Mouse (Mus musculus): ENCODE measurements around the gene Cyp2t4. TPM values are rescaled to one million over a fixed set of nuclear protein-coding genes. Genes with fewer than 3 reads are reported as not detected.

The Cyp2t4 gene
- polyA plus RNA-seq, 1 experiment from 2014 or later: 0.19 TPM

GRCm38 (mm10) chr7:27158171-27158570 lies 4.7 kb downstream of the Cyp2t4 start:
- no peaks in the 10 kb centered on the region for H3K27me3 ChIP-seq (ENCODE audit: control insufficient read depth, insufficient read depth, low read length)
- H3K4me2 ChIP-seq (replicated peaks): no peak overlapping the region
- ATAC-seq (ENCODE audit: low FRiP score) (no peak), DNase-seq (ENCODE audit: low spot score) (no peak)
- H3K36me3 ChIP-seq (replicated peaks; ENCODE audit: control insufficient read depth, insufficient read depth): peaks cover 53% of the 10 kb centered on the region
- H3K4me3 ChIP-seq (replicated peaks; ENCODE audit: low read length): no peak overlapping the region
- 96% methylated on average over 9 of the region's 9 CpGs for WGBS
- H3K27ac ChIP-seq: no peak overlapping the region
- H3K9ac ChIP-seq: no peak overlapping the region
- H3K9me3 ChIP-seq (ENCODE audit: control insufficient read depth, low read length): no peaks in the 10 kb centered on the region
- peaks cover 26% of the 10 kb centered on the region for H3K4me1 ChIP-seq (replicated peaks; ENCODE audit: control insufficient read depth, insufficient read depth, low read length)

- Histone ChIP-seq H3K27ac (no peak overlapping the region), H3K4me1 (replicated peaks; ENCODE audit: control insufficient read depth, insufficient read depth, low read length) (peaks cover 37% of the 10 kb centered on the region), H3K36me3 (replicated peaks; ENCODE audit: control insufficient read depth, insufficient read depth) (peaks cover 61% of the 10 kb centered on the region), H3K9me3 (ENCODE audit: control insufficient read depth, low read length) (no peaks in the 10 kb centered on the region), H3K9ac (no peak overlapping the region), H3K4me2 (replicated peaks) (no peak overlapping the region), H3K4me3 (replicated peaks; ENCODE audit: low read length) (no peak overlapping the region), H3K27me3 (ENCODE audit: control insufficient read depth, insufficient read depth, low read length) (no peaks in the 10 kb centered on the region)
- ATAC-seq (ENCODE audit: low FRiP score): no peak
- no peak for DNase-seq (ENCODE audit: low spot score)
- WGBS: 98% methylated on average over 6 of the region's 6 CpGs
Observed at GRCm38 (mm10) chr7:27159256-27159655, 5.7 kb downstream of the Cyp2t4 start.

- Histone ChIP-seq H3K4me2 (replicated peaks) (no peak overlapping the region), H3K4me3 (replicated peaks; ENCODE audit: low read length) (peak overlapping the region; percentile 8; the same call in 1 of the 2 replicates), H3K36me3 (replicated peaks; ENCODE audit: control insufficient read depth, insufficient read depth) (peaks cover 67% of the 10 kb centered on the region), H3K27me3 (ENCODE audit: control insufficient read depth, insufficient read depth, low read length) (no peaks in the 10 kb centered on the region), H3K27ac (no peak overlapping the region), H3K9me3 (ENCODE audit: control insufficient read depth, low read length) (no peaks in the 10 kb centered on the region), H3K4me1 (replicated peaks; ENCODE audit: control insufficient read depth, insufficient read depth, low read length) (peaks cover 43% of the 10 kb centered on the region), H3K9ac (no peak overlapping the region)
- 24% methylated on average over 8 of the region's 8 CpGs for WGBS
- DNase-seq (ENCODE audit: low spot score): peak; percentile 80
- peak; percentile 89 for ATAC-seq (ENCODE audit: low FRiP score)
Observed at GRCm38 (mm10) chr7:27159882-27160281, 6.4 kb downstream of the Cyp2t4 start.

GRCm38 (mm10) chr7:27160921-27161320 lies 7.4 kb downstream of the Cyp2t4 start:
- no peaks in the 10 kb centered on the region for H3K9me3 ChIP-seq (ENCODE audit: control insufficient read depth, low read length)
- 85% methylated on average over 3 of the region's 3 CpGs for WGBS
- peaks cover 72% of the 10 kb centered on the region for H3K36me3 ChIP-seq (replicated peaks; ENCODE audit: control insufficient read depth, insufficient read depth)
- no peaks in the 10 kb centered on the region for H3K27me3 ChIP-seq (ENCODE audit: control insufficient read depth, insufficient read depth, low read length)
- no peak for ATAC-seq (ENCODE audit: low FRiP score)
- H3K4me2 ChIP-seq (replicated peaks): no peak overlapping the region
- H3K4me3 ChIP-seq (replicated peaks; ENCODE audit: low read length): no peak overlapping the region
- DNase-seq (ENCODE audit: low spot score): no peak
- H3K4me1 ChIP-seq (replicated peaks; ENCODE audit: control insufficient read depth, insufficient read depth, low read length): peaks cover 50% of the 10 kb centered on the region
- no peak overlapping the region for H3K27ac ChIP-seq
- H3K9ac ChIP-seq: no peak overlapping the region

- peaks cover 72% of the 10 kb centered on the region for H3K36me3 ChIP-seq (replicated peaks; ENCODE audit: control insufficient read depth, insufficient read depth)
- H3K4me3 ChIP-seq (replicated peaks; ENCODE audit: low read length): no peak overlapping the region
- H3K4me1 ChIP-seq (replicated peaks; ENCODE audit: control insufficient read depth, insufficient read depth, low read length): peaks cover 50% of the 10 kb centered on the region
- 85% methylated on average over 4 of the region's 4 CpGs for WGBS
- H3K9me3 ChIP-seq (ENCODE audit: control insufficient read depth, low read length): no peaks in the 10 kb centered on the region
- 0 out of 2 replicates have a peak overlapping the region, but pooled peaks have one; percentile 12 for H3K4me2 ChIP-seq (replicated peaks)
- no peak overlapping the region for H3K27ac ChIP-seq
- no peak for ATAC-seq (ENCODE audit: low FRiP score)
- no peak for DNase-seq (ENCODE audit: low spot score)
- H3K9ac ChIP-seq: no peak overlapping the region
- no peaks in the 10 kb centered on the region for H3K27me3 ChIP-seq (ENCODE audit: control insufficient read depth, insufficient read depth, low read length)
Observed at GRCm38 (mm10) chr7:27161744-27162143, 8.2 kb downstream of the Cyp2t4 start.

GRCm38 (mm10) chr7:27162780-27163449 lies 9.4 kb downstream of the Cyp2t4 start:
- H3K9me3 ChIP-seq (ENCODE audit: control insufficient read depth, low read length): no peaks in the 10 kb centered on the region
- peaks cover 63% of the 10 kb centered on the region for H3K36me3 ChIP-seq (replicated peaks; ENCODE audit: control insufficient read depth, insufficient read depth)
- DNase-seq (ENCODE audit: low spot score): no peak
- no peak overlapping the region for H3K4me3 ChIP-seq (replicated peaks; ENCODE audit: low read length)
- H3K4me1 ChIP-seq (replicated peaks; ENCODE audit: control insufficient read depth, insufficient read depth, low read length): peaks cover 56% of the 10 kb centered on the region
- no peak overlapping the region for H3K27ac ChIP-seq
- peak overlapping the region; percentile 64 for H3K4me2 ChIP-seq (replicated peaks)
- ATAC-seq (ENCODE audit: low FRiP score): no peak
- H3K9ac ChIP-seq: peak overlapping the region; percentile 88
- 91% methylated on average over 5 of the region's 5 CpGs for WGBS
- no peaks in the 10 kb centered on the region for H3K27me3 ChIP-seq (ENCODE audit: control insufficient read depth, insufficient read depth, low read length)

GRCm38 (mm10) chr7:27163450-27163805 lies 9.9 kb downstream of the Cyp2t4 start:
- DNase-seq (ENCODE audit: low spot score): no peak
- Histone ChIP-seq H3K9ac (peak overlapping the region; percentile 88), H3K9me3 (ENCODE audit: control insufficient read depth, low read length) (no peaks in the 10 kb centered on the region), H3K4me1 (replicated peaks; ENCODE audit: control insufficient read depth, insufficient read depth, low read length) (peaks cover 56% of the 10 kb centered on the region), H3K27me3 (ENCODE audit: control insufficient read depth, insufficient read depth, low read length) (no peaks in the 10 kb centered on the region), H3K36me3 (replicated peaks; ENCODE audit: control insufficient read depth, insufficient read depth) (peaks cover 58% of the 10 kb centered on the region), H3K27ac (no peak overlapping the region), H3K4me2 (replicated peaks) (peak overlapping the region; percentile 64), H3K4me3 (replicated peaks; ENCODE audit: low read length) (peak overlapping the region; percentile 88; the same call in 1 of the 2 replicates)
- ATAC-seq (ENCODE audit: low FRiP score): no peak
- WGBS: 80% methylated on average over 5 of the region's 5 CpGs

- ATAC-seq (ENCODE audit: low FRiP score) (no peak), DNase-seq (ENCODE audit: low spot score) (no peak)
- Histone ChIP-seq H3K4me2 (replicated peaks) (peak overlapping the region; percentile 64), H3K27ac (no peak overlapping the region), H3K27me3 (ENCODE audit: control insufficient read depth, insufficient read depth, low read length) (no peaks in the 10 kb centered on the region), H3K9ac (peak overlapping the region; percentile 88), H3K36me3 (replicated peaks; ENCODE audit: control insufficient read depth, insufficient read depth) (peaks cover 51% of the 10 kb centered on the region), H3K9me3 (ENCODE audit: control insufficient read depth, low read length) (no peaks in the 10 kb centered on the region), H3K4me1 (replicated peaks; ENCODE audit: control insufficient read depth, insufficient read depth, low read length) (peaks cover 56% of the 10 kb centered on the region), H3K4me3 (replicated peaks; ENCODE audit: low read length) (peak overlapping the region; percentile 88)
- WGBS: 85% methylated on average over 33 of the region's 33 CpGs
Observed at GRCm38 (mm10) chr7:27164112-27164947, 10.8 kb downstream of the Cyp2t4 start.

- WGBS: 78% methylated on average over 23 of the region's 23 CpGs
- H3K4me2 ChIP-seq (replicated peaks): peak overlapping the region; percentile 64
- peak overlapping the region; percentile 88 for H3K4me3 ChIP-seq (replicated peaks; ENCODE audit: low read length)
- H3K27ac ChIP-seq: no peak overlapping the region; the same call in 1 of the 2 replicates
- no peak for ATAC-seq (ENCODE audit: low FRiP score)
- no peaks in the 10 kb centered on the region for H3K27me3 ChIP-seq (ENCODE audit: control insufficient read depth, insufficient read depth, low read length)
- H3K4me1 ChIP-seq (replicated peaks; ENCODE audit: control insufficient read depth, insufficient read depth, low read length): peaks cover 52% of the 10 kb centered on the region
- H3K36me3 ChIP-seq (replicated peaks; ENCODE audit: control insufficient read depth, insufficient read depth): peaks cover 50% of the 10 kb centered on the region
- no peak for DNase-seq (ENCODE audit: low spot score)
- no peaks in the 10 kb centered on the region for H3K9me3 ChIP-seq (ENCODE audit: control insufficient read depth, low read length)
- H3K9ac ChIP-seq: peak overlapping the region; percentile 88
Observed at GRCm38 (mm10) chr7:27165007-27165655, 11.6 kb downstream of the Cyp2t4 start.
